Mouse (Mus musculus) midbrain, embryonic 11.5 days (tissue): ENCODE measurements at regions not wholly inside any gene's neighbourhood (a gene's known extent, or its start where the extent isn't known, plus 50 kb on each side); places are given as distances from the start of the nearest gene placed in this dataset.

ENCODE experiments used
- ATAC-seq: fragments of 200-750 bp; cut with Nextera tagmentation; 2 replicates; pipeline ENCODE4 v1.8.0; 2017; ENCODE audit warnings: moderate TSS enrichment, moderate library complexity; ENCODE audit not compliant: low FRiP score
- DNase-seq: peaks from one replicate; pipeline ENCODE4 v3.0.0; 2015; ENCODE audit warnings: low spot score; ENCODE audit errors: missing footprints
- H3K27ac ChIP-seq: fragments of 300-500 bp; sonication (generic); 2 replicates; pipeline ENCODE4 v1.5.1; 2014; ENCODE audit warnings: low read depth, low read length
- H3K27me3 ChIP-seq: fragments of 300-500 bp; sonication (generic); 2 replicates; pipeline ENCODE4 v1.6.1; 2014; ENCODE audit warnings: mild to moderate bottlenecking, low read length, moderate library complexity, mixed read lengths; ENCODE audit not compliant: control insufficient read depth, insufficient read depth
- H3K36me3 ChIP-seq: fragments of 300-500 bp; sonication (generic); 2 replicates; pipeline ENCODE4 v1.6.1; 2014; ENCODE audit warnings: mild to moderate bottlenecking, low read length, moderate library complexity, mixed read lengths; ENCODE audit not compliant: control insufficient read depth, insufficient read depth
- H3K4me1 ChIP-seq: fragments of 300-500 bp; sonication (generic); 2 replicates; pipeline ENCODE4 v1.6.1; 2014; ENCODE audit warnings: low read length; ENCODE audit not compliant: control insufficient read depth, insufficient read depth
- H3K4me2 ChIP-seq: fragments of 300-500 bp; sonication (generic); 2 replicates; pipeline ENCODE4 v1.6.1; 2014; ENCODE audit warnings: mild to moderate bottlenecking, moderate library complexity
- H3K4me3 ChIP-seq: fragments of 300-500 bp; sonication (generic); 2 replicates; pipeline ENCODE4 v1.5.1; 2014; ENCODE audit warnings: low read depth, low read length
- H3K9ac ChIP-seq: fragments of 300-500 bp; sonication (generic); 2 replicates; pipeline ENCODE4 v1.6.1; 2014; ENCODE audit warnings: low read length
- H3K9me3 ChIP-seq: fragments of 300-500 bp; sonication (generic); 2 replicates; pipeline ENCODE4 v1.6.1; 2016; ENCODE audit warnings: low read length; ENCODE audit not compliant: control insufficient read depth
- WGBS: fragments of 180-500 bp; shearing (Covaris S2); extraction: QIAGEN DNeasy Blood & Tissue Kit; methylation state at CpG from one replicate; pipeline ENCODE4 v1.1.7; 2014; 5-methylcytosine and 5-hydroxymethylcytosine counted together

- Histone ChIP-seq H3K9me3 (no peaks in the 10 kb centered on the region), H3K9ac (0 out of 2 replicates have a peak overlapping the region, but pooled peaks have one; percentile 7), H3K27ac (no peak overlapping the region), H3K4me1 (peaks cover 14% of the 10 kb centered on the region), H3K4me2 (peak overlapping the region; percentile 38), H3K4me3 (no peak overlapping the region), H3K36me3 (no peaks in the 10 kb centered on the region), H3K27me3 (no peaks in the 10 kb centered on the region)
- ATAC-seq (peak; percentile 86), DNase-seq (peak; percentile 92)
- WGBS, result 2% methylated on average over 17 of the region's 17 CpGs
Measured at GRCm38 (mm10) chr2:178727930-178728793, 297.8 kb downstream of the Cdh26 start.

GRCm38 (mm10) chr2:178728794-178729120 is 298.4 kb downstream of the Cdh26 start:
- Histone ChIP-seq H3K27ac (no peak overlapping the region), H3K4me1 (peaks cover 14% of the 10 kb centered on the region), H3K27me3 (no peaks in the 10 kb centered on the region), H3K4me2 (peak overlapping the region; percentile 38), H3K9ac (0 out of 2 replicates have a peak overlapping the region, but pooled peaks have one; percentile 7), H3K9me3 (no peaks in the 10 kb centered on the region), H3K4me3 (no peak overlapping the region), H3K36me3 (no peaks in the 10 kb centered on the region)
- ATAC-seq (peak; percentile 29; the same call in 1 of the 2 replicates), DNase-seq (no peak)
- WGBS, result 7% methylated on average over 7 of the region's 7 CpGs

- Histone ChIP-seq H3K4me1 (no peaks in the 10 kb centered on the region), H3K9ac (no peak overlapping the region), H3K27me3 (no peaks in the 10 kb centered on the region), H3K36me3 (no peaks in the 10 kb centered on the region), H3K4me3 (no peak overlapping the region), H3K9me3 (no peaks in the 10 kb centered on the region), H3K27ac (no peak overlapping the region), H3K4me2 (no peak overlapping the region)
- DNase-seq (no peak), ATAC-seq (no peak)
- WGBS, result 17% methylated on average over 2 of the region's 2 CpGs
Measured at GRCm38 (mm10) chr2:178735099-178735498, 304.8 kb downstream of the Cdh26 start.

GRCm38 (mm10) chr2:178744617-178745016 is 314.3 kb downstream of the Cdh26 start:
- H3K9me3 ChIP-seq, result no peaks in the 10 kb centered on the region
- H3K4me1 ChIP-seq, result peaks cover 2% of the 10 kb centered on the region; the same call in 1 of the 2 replicates
- ATAC-seq, result no peak
- H3K27ac ChIP-seq, result no peak overlapping the region
- H3K9ac ChIP-seq, result no peak overlapping the region
- no peak overlapping the region for H3K4me3 ChIP-seq
- H3K27me3 ChIP-seq, result no peaks in the 10 kb centered on the region
- H3K4me2 ChIP-seq, result no peak overlapping the region
- no peaks in the 10 kb centered on the region for H3K36me3 ChIP-seq
- WGBS, result 78% methylated on average over 4 of the region's 4 CpGs
- no peak for DNase-seq

- WGBS, result 51% methylated on average over 14 of the region's 14 CpGs
- Histone ChIP-seq H3K4me2 (no peak overlapping the region), H3K36me3 (no peaks in the 10 kb centered on the region), H3K9ac (no peak overlapping the region), H3K4me1 (peaks cover 2% of the 10 kb centered on the region; the same call in 1 of the 2 replicates), H3K4me3 (no peak overlapping the region), H3K27me3 (no peaks in the 10 kb centered on the region), H3K27ac (no peak overlapping the region), H3K9me3 (no peaks in the 10 kb centered on the region)
- ATAC-seq, result peak; percentile 38; the same call in 1 of the 2 replicates
- DNase-seq, result no peak
Measured at GRCm38 (mm10) chr2:178745296-178746015, 315.1 kb downstream of the Cdh26 start.

GRCm38 (mm10) chr2:178751247-178751646 is 320.9 kb downstream of the Cdh26 start:
- Histone ChIP-seq H3K27ac (no peak overlapping the region), H3K9ac (no peak overlapping the region), H3K9me3 (no peaks in the 10 kb centered on the region), H3K27me3 (no peaks in the 10 kb centered on the region), H3K4me1 (no peaks in the 10 kb centered on the region), H3K4me2 (no peak overlapping the region), H3K36me3 (no peaks in the 10 kb centered on the region), H3K4me3 (no peak overlapping the region)
- 80% methylated on average over 1 of the region's 1 CpGs for WGBS
- no peak for DNase-seq
- no peak for ATAC-seq

- Histone ChIP-seq H3K4me2 (no peak overlapping the region), H3K4me1 (no peaks in the 10 kb centered on the region), H3K27ac (no peak overlapping the region), H3K9ac (no peak overlapping the region), H3K4me3 (no peak overlapping the region), H3K36me3 (no peaks in the 10 kb centered on the region), H3K9me3 (no peaks in the 10 kb centered on the region), H3K27me3 (no peaks in the 10 kb centered on the region)
- 7% methylated on average over 2 of the region's 2 CpGs for WGBS
- no peak for ATAC-seq
- DNase-seq, result peak; percentile 98
Measured at GRCm38 (mm10) chr2:178758366-178758765, 328.0 kb downstream of the Cdh26 start.

GRCm38 (mm10) chr2:178768526-178768925 is 338.2 kb downstream of the Cdh26 start:
- WGBS, result 66% methylated on average over 4 of the region's 4 CpGs
- no peak for ATAC-seq
- H3K9me3 ChIP-seq, result no peaks in the 10 kb centered on the region
- H3K36me3 ChIP-seq, result no peaks in the 10 kb centered on the region
- H3K4me1 ChIP-seq, result no peaks in the 10 kb centered on the region
- no peaks in the 10 kb centered on the region for H3K27me3 ChIP-seq
- no peak for DNase-seq
- H3K27ac ChIP-seq, result no peak overlapping the region
- no peak overlapping the region for H3K9ac ChIP-seq
- no peak overlapping the region for H3K4me3 ChIP-seq
- H3K4me2 ChIP-seq, result no peak overlapping the region

- Histone ChIP-seq H3K4me1 (no peaks in the 10 kb centered on the region), H3K27me3 (no peaks in the 10 kb centered on the region), H3K9ac (no peak overlapping the region), H3K4me2 (no peak overlapping the region), H3K36me3 (no peaks in the 10 kb centered on the region), H3K27ac (no peak overlapping the region), H3K9me3 (no peaks in the 10 kb centered on the region), H3K4me3 (no peak overlapping the region)
- ATAC-seq (no peak), DNase-seq (no peak)
- WGBS, result 96% methylated on average over 4 of the region's 4 CpGs
Measured at GRCm38 (mm10) chr2:178769001-178769400, 338.7 kb downstream of the Cdh26 start.
